Mouse (Mus musculus): Measurements from ENCODE around the gene Gm9745.
A peak's percentile ranks its signal among the peaks of the same experiment; 100 is the strongest.
"Not testable (repeated sequence)": the region's sequence is repeated elsewhere in the genome, so short reads cannot be mapped to it uniquely, and the experiment has no call there.

Gm9745 gene

GRCm38 (mm10) chr13:8948131-8948530, at the start of gene Gm9745:
Gene Gm9745, minus strand, starts transcription at chr13:8948231.
- DNase-seq = not testable (repeated sequence)

- not testable (repeated sequence) for DNase-seq
These were observed 49.2 kb upstream of the Gm9745 start for GRCm38 (mm10) chr13:8997221-8997620.

DNA sequence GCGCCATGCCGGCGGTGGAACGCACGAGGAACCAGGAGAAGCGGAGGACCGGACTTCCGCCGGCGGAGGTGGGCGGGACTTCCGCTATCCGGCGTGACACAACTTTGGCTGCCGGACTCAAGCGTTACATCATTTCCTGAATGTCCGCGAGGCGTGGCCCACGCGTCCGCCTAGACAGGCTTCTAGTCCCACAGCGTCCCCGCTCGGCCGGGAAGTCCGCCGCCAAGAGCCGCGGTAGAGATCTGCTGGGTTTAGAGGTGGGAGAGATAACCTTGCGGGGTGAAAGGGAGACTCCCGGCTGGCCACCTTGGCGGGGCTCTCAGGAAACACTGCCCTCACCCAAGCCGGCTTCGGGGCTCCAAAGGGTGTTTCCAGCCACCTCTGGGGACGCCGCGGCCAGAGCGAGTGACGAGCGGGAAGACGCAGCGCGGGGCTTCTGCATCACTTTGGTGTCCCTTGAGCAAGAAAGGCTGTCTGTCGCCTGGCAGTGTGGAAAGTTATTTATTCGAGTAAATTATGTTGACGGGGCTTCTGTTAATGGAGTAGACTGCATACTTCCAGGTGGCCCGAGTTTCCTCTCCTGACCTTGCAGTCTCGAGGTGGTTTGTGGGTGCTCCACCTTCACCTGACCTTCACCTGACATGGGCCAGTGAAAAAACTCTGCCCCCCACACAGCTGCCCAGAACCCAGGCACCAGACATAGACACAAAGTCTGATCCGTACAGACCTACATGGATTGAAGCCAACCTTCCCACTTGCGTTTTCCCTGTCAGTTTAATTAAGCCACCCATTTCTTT, 48.2 kb upstream of the Gm9745 start, which contains the start of gene Gtpbp4:
Gene Gtpbp4, minus strand, starts transcription at position 94 of the 797 bp plus-strand sequence.
- peak; percentile 98 for DNase-seq

- DNase-seq = peak; percentile 22
These were observed 47.3 kb upstream of the Gm9745 start for GRCm38 (mm10) chr13:8995159-8995989.

DNA sequence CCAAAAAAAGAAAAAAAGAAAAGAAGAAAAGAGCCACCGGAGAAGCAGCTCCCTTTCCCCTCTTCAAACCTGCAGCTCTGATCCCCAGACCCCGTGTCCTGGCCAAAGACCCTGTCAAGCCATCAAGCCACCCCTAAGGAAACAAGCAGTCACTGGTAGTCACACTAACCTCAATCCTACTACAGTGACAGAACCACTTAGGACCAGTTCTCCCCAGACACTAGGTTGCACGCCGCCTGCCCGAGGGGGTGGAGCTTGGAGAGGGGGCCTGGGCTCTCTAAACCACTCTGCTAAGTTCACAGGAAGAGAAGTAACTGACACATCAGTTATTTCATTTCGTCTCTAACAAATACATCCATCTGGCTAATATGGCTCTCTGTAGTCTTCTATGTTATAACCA, 44.2 kb upstream of the Gm9745 start:
- DNase-seq = no peak

DNA sequence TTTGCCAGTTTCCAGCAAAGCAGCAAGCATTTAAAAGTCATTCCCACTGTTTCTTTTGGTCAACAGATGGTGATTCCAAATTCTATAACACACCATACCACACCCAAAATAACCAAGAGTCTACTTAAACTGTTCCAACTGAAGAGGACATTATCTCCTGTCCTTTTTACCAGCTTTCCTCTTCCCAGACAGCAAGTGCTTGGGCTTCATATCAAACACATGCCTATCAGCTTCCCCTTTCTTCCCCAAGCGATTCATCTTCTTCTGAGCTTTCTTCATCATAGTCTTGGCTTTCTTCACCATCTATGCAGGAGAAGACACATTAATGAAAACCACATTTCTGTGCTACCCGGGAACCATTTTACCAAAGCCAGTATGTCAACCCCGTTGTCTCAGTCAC, 24.9 kb upstream of the Gm9745 start:
- DNase-seq = no peak

GRCm38 (mm10) chr13:8972369-8972768, 24.3 kb upstream of the Gm9745 start:
- DNase-seq = no peak

DNA sequence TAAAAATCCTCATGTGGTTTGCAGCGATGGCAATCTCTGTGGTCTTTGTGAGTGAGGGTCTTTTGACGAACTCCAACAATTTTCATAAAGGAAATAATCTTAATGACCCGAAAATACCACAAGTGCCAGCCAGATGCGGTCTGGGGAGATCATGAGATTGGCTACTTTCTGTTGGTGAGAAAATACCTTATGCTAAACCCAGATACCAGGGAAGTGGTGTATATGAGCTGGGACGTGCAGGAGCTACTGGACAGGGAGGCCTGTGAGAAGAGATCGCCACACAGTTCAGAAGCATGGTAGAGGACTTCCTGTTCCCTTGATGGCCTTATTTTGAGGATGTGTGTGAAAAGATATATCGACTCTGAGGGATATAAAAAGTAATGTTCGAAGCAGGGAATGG, 19.7 kb upstream of the Gm9745 start:
- no peak for DNase-seq

- no peak for DNase-seq
These were observed 17.2 kb upstream of the Gm9745 start for GRCm38 (mm10) chr13:8965224-8965623.

GRCm38 (mm10) chr13:8962266-8962665, 14.2 kb upstream of the Gm9745 start:
- peak; percentile 14 for DNase-seq

- DNase-seq = not testable (repeated sequence)
These were observed 13.3 kb upstream of the Gm9745 start for GRCm38 (mm10) chr13:8961128-8961888.

GRCm38 (mm10) chr13:8959554-8959953, 11.5 kb upstream of the Gm9745 start:
- not testable (repeated sequence) for DNase-seq

- DNase-seq = not testable (repeated sequence)
These were observed 11.0 kb upstream of the Gm9745 start for GRCm38 (mm10) chr13:8959058-8959457.

DNA sequence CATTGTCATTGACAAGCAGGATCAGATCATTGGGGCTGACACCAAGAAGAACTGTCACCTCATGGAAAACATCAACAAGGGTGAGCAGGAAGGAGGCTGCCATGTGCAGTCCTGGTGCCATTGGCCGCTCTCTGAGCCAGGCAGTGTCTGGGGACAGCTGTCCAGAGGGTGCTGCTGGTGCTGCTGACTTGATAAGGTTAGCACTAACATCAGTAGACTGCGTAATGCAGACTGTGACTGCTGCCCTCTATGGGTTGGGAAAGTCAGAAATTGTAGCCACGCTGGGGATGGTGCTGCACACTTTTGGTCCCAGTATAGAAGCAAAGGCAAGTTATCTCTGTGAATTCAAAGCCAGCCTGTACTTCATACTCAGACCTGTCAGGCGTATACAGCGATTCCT, 8.8 kb upstream of the Gm9745 start:
- DNase-seq = not testable (repeated sequence)

DNA sequence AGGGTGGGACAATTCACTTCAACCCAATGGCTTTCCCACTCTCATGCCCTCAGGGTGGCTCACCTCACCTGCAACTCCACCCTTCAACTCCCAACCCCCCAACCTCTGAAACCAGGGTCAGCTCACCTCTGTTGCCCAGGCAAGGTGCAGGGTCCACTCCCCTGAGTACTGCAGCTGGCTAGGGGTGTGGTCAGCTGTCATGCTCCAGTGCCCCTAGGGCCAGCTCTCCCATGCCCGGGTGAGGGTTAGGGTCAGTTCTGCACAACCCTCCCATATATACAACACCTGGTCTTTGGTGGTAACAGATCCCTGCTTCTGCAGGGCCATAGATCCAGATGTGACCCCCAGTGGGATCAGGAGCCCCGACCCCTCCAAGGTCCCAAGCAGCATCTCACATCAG, 7.1 kb upstream of the Gm9745 start:
- not testable (repeated sequence) for DNase-seq

- not testable (repeated sequence) for DNase-seq
These were observed 4.5 kb upstream of the Gm9745 start, which contains the start of gene Idi2 for GRCm38 (mm10) chr13:8952563-8952962. Gene Idi2, plus strand, starts transcription at chr13:8952863.

DNA sequence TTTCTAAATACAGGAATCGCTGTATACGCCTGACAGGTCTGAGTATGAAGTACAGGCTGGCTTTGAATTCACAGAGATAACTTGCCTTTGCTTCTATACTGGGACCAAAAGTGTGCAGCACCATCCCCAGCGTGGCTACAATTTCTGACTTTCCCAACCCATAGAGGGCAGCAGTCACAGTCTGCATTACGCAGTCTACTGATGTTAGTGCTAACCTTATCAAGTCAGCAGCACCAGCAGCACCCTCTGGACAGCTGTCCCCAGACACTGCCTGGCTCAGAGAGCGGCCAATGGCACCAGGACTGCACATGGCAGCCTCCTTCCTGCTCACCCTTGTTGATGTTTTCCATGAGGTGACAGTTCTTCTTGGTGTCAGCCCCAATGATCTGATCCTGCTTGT, 4.2 kb downstream of the Gm9745 start:
- DNase-seq = not testable (repeated sequence)

DNA sequence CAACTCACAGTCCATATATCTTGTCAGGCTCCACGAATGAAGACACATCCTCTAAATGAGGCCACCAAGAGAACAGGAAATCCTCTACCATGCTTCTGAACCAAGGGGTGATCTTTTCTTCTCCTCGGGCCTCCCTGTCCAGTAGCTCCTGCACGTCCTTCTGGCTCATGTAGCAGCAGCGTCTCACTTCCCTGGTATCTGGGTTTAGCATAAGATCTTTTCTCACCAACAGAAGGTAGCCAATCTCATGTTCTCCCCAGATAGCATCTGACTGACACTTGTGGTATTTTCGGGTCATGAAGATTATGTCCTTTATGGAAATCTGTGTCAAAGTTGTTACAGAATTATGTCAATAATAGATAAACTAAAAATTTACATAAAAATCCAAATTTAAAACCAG, 6.3 kb downstream of the Gm9745 start:
- not testable (repeated sequence) for DNase-seq

DNA sequence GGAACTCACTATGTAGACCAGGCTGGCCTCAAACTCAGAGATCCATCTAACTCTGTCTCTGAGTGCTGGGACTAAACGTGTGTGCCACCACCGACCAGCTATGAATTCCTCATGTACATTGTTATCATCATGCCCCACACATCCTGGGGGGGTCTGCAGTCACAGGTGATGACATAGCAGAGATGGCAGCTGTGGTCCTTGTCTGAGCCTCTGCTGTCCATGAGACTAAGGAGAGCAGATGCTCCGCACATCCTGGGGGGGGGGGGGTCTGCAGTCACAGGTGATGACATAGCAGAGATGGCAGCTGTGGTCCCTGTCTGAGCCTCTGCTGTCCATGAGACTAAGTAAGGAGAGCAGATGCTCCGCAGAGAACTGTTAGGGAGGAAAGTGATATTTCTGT, 6.9 kb downstream of the Gm9745 start:
- DNase-seq = not testable (repeated sequence)

GRCm38 (mm10) chr13:8937611-8938140, 10.4 kb downstream of the Gm9745 start:
- not testable (repeated sequence) for DNase-seq

- no peak for DNase-seq
These were observed 14.5 kb downstream of the Gm9745 start for GRCm38 (mm10) chr13:8933499-8933898.

GRCm38 (mm10) chr13:8913890-8914289, 34.1 kb downstream of the Gm9745 start:
- not testable (repeated sequence) for DNase-seq

DNA sequence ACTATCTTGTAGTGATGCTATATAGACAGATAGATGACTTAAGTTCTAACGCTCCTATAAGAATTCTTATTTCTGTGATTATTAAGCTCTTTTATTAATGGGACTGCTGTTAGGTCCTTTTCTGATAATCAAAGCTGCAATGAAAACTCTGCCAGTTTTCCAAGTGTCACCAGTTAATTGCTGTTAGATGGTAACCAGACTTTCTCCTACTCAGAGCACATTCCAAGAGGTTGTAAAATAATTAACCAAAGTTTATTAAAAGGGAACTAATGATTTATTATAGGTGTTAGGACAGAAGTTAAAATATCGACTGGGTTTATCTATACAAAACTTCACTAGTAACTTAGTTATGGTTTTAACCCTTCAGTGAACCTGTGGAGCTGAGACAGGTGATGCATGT, 42.0 kb downstream of the Gm9745 start:
- DNase-seq = not testable (repeated sequence)
